ENCODE assay signal across 19 mouse cellular contexts in the genomic region with DNA sequence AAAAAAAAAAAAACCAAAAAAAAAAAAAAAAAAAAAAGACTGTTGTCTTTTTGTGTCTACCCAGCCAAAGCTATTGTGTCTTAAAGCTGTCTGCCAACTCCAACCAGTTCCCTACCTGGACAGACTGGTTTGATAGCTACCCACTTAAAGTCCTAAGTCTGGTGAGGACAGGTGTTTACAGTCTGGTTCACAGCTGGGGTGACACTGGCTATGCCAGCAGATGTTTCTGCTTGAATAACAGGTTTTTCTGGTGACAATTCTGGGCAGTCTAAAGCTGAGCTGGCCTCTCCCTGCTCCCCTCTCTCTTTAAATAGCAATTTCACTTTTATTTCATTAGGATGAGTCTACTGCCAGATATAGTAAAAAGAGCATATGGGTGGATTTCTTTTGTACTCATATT. TPM values are rescaled to one million over a fixed set of nuclear protein-coding genes. Genes with fewer than 3 reads are reported as not detected.
DNase-seq lines count a peak whose midpoint lies in the region; ATAC-seq and TF ChIP-seq lines count a peak whose summit lies in the region.
"Had no signal": no experiment of that assay in that cellular context is flagged by ENCODE, and none has a peak within 500 bp of the region (broad histone marks: within the 10 kb centered on the region; RNA-seq: fewer than 3 reads in every experiment).

No protein-coding gene starts in this region.

- no peak overlapping the region for H3K4me3 ChIP-seq in CH12.LX (replicated peaks in 1 of 3; ENCODE audit: low read depth in 2 of 3, low read length in 2 of 3, poor library complexity in 1 of 3)
- no peak overlapping the region for H3K4me3 ChIP-seq in embryonic facial prominence, embryonic 14.5 days (ENCODE audit: low read depth, low read length)
- H3K4me3 ChIP-seq in intestine, postnatal 0 days (ENCODE audit: low read depth, low read length), result no peak overlapping the region
- H3K4me3 ChIP-seq: forebrain, embryonic 10.5 days; left cerebral cortex, adult 2 months; limb, embryonic 13.5 days; liver, embryonic 15.5 days had no signal

- no peak overlapping the region for H3K27ac ChIP-seq in CH12.LX (ENCODE audit: insufficient read depth, low read depth)
- H3K27ac ChIP-seq in embryonic facial prominence, embryonic 14.5 days (replicated peaks; ENCODE audit: low read depth, low read length), result no peak overlapping the region
- no peak overlapping the region for H3K27ac ChIP-seq in intestine, postnatal 0 days (ENCODE audit: low read depth, low read length)
- H3K27ac ChIP-seq: forebrain, embryonic 10.5 days; hindbrain, embryonic 14.5 days; kidney, postnatal 0 days; left cerebral cortex, adult 2 months; limb, embryonic 13.5 days; liver, embryonic 15.5 days had no signal

- no peaks in the 10 kb centered on the region for H3K9me3 ChIP-seq in CH12.LX (replicated peaks; ENCODE audit: low read length)
- no peaks in the 10 kb centered on the region for H3K9me3 ChIP-seq in embryonic facial prominence, embryonic 14.5 days (ENCODE audit: control insufficient read depth, low read length)
- H3K9me3 ChIP-seq in intestine, postnatal 0 days (ENCODE audit: control insufficient read depth), result no peaks in the 10 kb centered on the region
- H3K9me3 ChIP-seq: forebrain, embryonic 10.5 days; limb, embryonic 13.5 days; liver, embryonic 15.5 days had no signal

- no peak overlapping the region for H3K4me2 ChIP-seq in CH12.LX (ENCODE audit: insufficient read depth, low read depth, poor library complexity, severe bottlenecking)
- H3K4me2 ChIP-seq in embryonic facial prominence, embryonic 14.5 days (ENCODE audit: low read depth, low read length), result no peak overlapping the region
- H3K4me2 ChIP-seq in intestine, postnatal 0 days (replicated peaks; ENCODE audit: low read depth), result no peak overlapping the region
- H3K4me2 ChIP-seq: hindbrain, embryonic 14.5 days; limb, embryonic 13.5 days; liver, embryonic 15.5 days had no signal

- TF ChIP-seq EP300 in CH12.LX (IDR thresholded peaks at IDR 0.05; ENCODE audit: low read length), result no peak

- no peak for TF ChIP-seq RAD21 in CH12.LX (IDR thresholded peaks at IDR 0.05; ENCODE audit: low read depth, low read length)

- H3K9ac ChIP-seq in CH12.LX (ENCODE audit: insufficient read depth, low read depth), result no peak overlapping the region
- H3K9ac ChIP-seq in embryonic facial prominence, embryonic 14.5 days (ENCODE audit: low read depth, low read length), result no peak overlapping the region
- H3K9ac ChIP-seq in intestine, postnatal 0 days (ENCODE audit: low read depth, low read length), result no peak overlapping the region
- H3K9ac ChIP-seq: hindbrain, embryonic 14.5 days; limb, embryonic 13.5 days; liver, embryonic 15.5 days had no signal

- no peaks in the 10 kb centered on the region for H3K36me3 ChIP-seq in CH12.LX (replicated peaks in 1 of 2; ENCODE audit: control insufficient read depth in 1 of 2, insufficient read depth in 1 of 2, low read length in 1 of 2)
- no peaks in the 10 kb centered on the region for H3K36me3 ChIP-seq in embryonic facial prominence, embryonic 14.5 days (ENCODE audit: control insufficient read depth, insufficient read depth, low read length)
- H3K36me3 ChIP-seq in intestine, postnatal 0 days (ENCODE audit: control insufficient read depth, insufficient read depth), result no peaks in the 10 kb centered on the region
- H3K36me3 ChIP-seq: forebrain, embryonic 10.5 days; limb, embryonic 13.5 days; liver, embryonic 15.5 days had no signal

- no peaks in the 10 kb centered on the region for H3K27me3 ChIP-seq in CH12.LX (replicated peaks)
- H3K27me3 ChIP-seq in embryonic facial prominence, embryonic 14.5 days (replicated peaks; ENCODE audit: control insufficient read depth, insufficient read depth, low read length), result no peaks in the 10 kb centered on the region
- H3K27me3 ChIP-seq in intestine, postnatal 0 days (replicated peaks; ENCODE audit: control insufficient read depth, insufficient read depth, low read length), result no peaks in the 10 kb centered on the region
- H3K27me3 ChIP-seq: limb, embryonic 13.5 days had no signal

- no peak for DNase-seq in CH12.LX (ENCODE audit: extremely low read depth)
- DNase-seq in embryonic facial prominence, embryonic 14.5 days (ENCODE audit: low spot score), result peak; percentile 87
- DNase-seq in lung, postnatal 10 days, result peak; percentile 49
- DNase-seq in layer of hippocampus, adult 9-11 months, result no peak
- DNase-seq in heart, adult 8-10 months (ENCODE audit: low spot score), result no peak
- no peak for DNase-seq in spleen, postnatal 4 days (ENCODE audit: low spot score in 2 of 2)
- DNase-seq in natural killer cell, adult 2 months (ENCODE audit: low spot score in 2 of 2), result no peak
- DNase-seq: cerebellum, adult 8-10 months; heart, adult 18-20 months; heart, postnatal 36 days; thymus, postnatal 36 days had no signal

- no peak for TF ChIP-seq POLR2A in CH12.LX (IDR thresholded peaks at IDR 0.05; ENCODE audit: low read depth, low read length)

- no peaks in the 10 kb centered on the region for H3K79me2 ChIP-seq in CH12.LX (replicated peaks; ENCODE audit: control insufficient read depth, extremely low read depth, insufficient read depth, poor library complexity, severe bottlenecking)

- dilution Hi-C loops in CH12.LX (cut with MboI; ENCODE audit: extremely low pct_ligation_motif_present, extremely low pct_unique_long_range_greater_than_20kb, low sequenced_read_pairs), result no loop called here

- H3K4me1 ChIP-seq in CH12.LX (ENCODE audit: control insufficient read depth in 1 of 2, insufficient read depth in 2 of 2), result peaks cover 0 to 8% of the 10 kb centered on the region in 2 experiments; a peak in 2 of 4 replicates
- H3K4me1 ChIP-seq in embryonic facial prominence, embryonic 14.5 days (ENCODE audit: control insufficient read depth, insufficient read depth, low read length), result peaks cover 9% of the 10 kb centered on the region
- no peaks in the 10 kb centered on the region for H3K4me1 ChIP-seq in intestine, postnatal 0 days (replicated peaks; ENCODE audit: control insufficient read depth, insufficient read depth, low read length)

- ATAC-seq in embryonic facial prominence, embryonic 14.5 days (ENCODE audit: low read depth), result peak; percentile 64
- ATAC-seq in intestine, postnatal 0 days, result peak; percentile 74
- ATAC-seq: midbrain, embryonic 16.5 days had no signal

- in situ Hi-C loops in CH12.LX (cut with MboI; ENCODE audit: low pct_ligation_motif_present, low pct_unique_long_range_greater_than_20kb, low sequenced_read_pairs), result loop anchor here (5.0 to 25.0 kb wide), 3 partner anchors 87 to 372 kb away; no protein-coding TSS in a partner anchor

- TF ChIP-seq CTCF in CH12.LX (conservative IDR thresholded peaks at IDR 0.05 in 1 of 2, IDR thresholded peaks at IDR 0.05 in 1 of 2; ENCODE audit: low read depth in 2 of 2, low read length in 2 of 2), result no peak
- no peak for TF ChIP-seq CTCF in intestine, postnatal 0 days (IDR thresholded peaks at IDR 0.05; ENCODE audit: low read depth)

TF ChIP-seq in CH12.LX, 34 proteins besides CTCF, POLR2A, EP300 and RAD21:
- TF ChIP-seq ZNF384 (IDR thresholded peaks at IDR 0.05; ENCODE audit: low read depth, low read length), result peak; percentile 44; the same call in 1 of the 2 replicates
- TF ChIP-seq USF1 (IDR thresholded peaks at IDR 0.05; ENCODE audit: low read depth, low read length), result no peak
- TF ChIP-seq HCFC1 (IDR thresholded peaks at IDR 0.05; ENCODE audit: low read depth, low read length), result no peak
- TF ChIP-seq ETS1 (conservative IDR thresholded peaks at IDR 0.05; ENCODE audit: low read depth, low read length), result no peak

RNA-seq across cellular contexts. Expression of a gene that starts 10.9 kb away (rescaled TPM):
- total RNA-seq in CH12.LX (2012; rRNA removed) (34.0 and 35.1 TPM in 2 replicates), CH12.LX (2014; rRNA removed) (29.5 and 33.6 TPM in 2 replicates)
- 76.1 and 84.5 TPM in 2 replicates for polyA plus RNA-seq in CH12.LX (2012; ENCODE audit: insufficient read length, low read depth)
- polyA plus RNA-seq in embryonic facial prominence, embryonic 14.5 days (2014; fragmentation: Nextera tagmentation; extraction: Ambion mirVana), result 28.6 and 32.7 TPM in 2 replicates
- 43.5 and 57.7 TPM in 2 replicates for polyA plus RNA-seq in intestine, postnatal 0 days (2015; fragmentation: Nextera tagmentation; extraction: Ambion mirVana)
- 10 to 100 TPM; 35.5 to 60.5 (median 45.4) TPM for total RNA-seq in heart, adult 8-10 months (2022)

Comparison
In these comparisons a context has a peak if more than half of its experiments do, and no peak if none do; other contexts are left out.
1. DNase-seq: peak in embryonic facial prominence, embryonic 14.5 days (single experiment) and lung, postnatal 10 days (single experiment); none in CH12.LX (single experiment), layer of hippocampus, adult 9-11 months (single experiment), heart, adult 8-10 months (single experiment), spleen, postnatal 4 days (0 of 2) and natural killer cell, adult 2 months (0 of 2).